Mouse (Mus musculus): ENCODE data around the gene Egln1. TPM values are rescaled to one million over a fixed set of nuclear protein-coding genes. Genes with fewer than 3 reads are reported as not detected.

Gene Egln1
- polyA plus RNA-seq, 1 experiment from 2014 or later = 15.7 TPM

- no peak overlapping the region for H3K4me3 ChIP-seq
- no peak overlapping the region for H3K9ac ChIP-seq
- peaks cover 27% of the 10 kb centered on the region for H3K36me3 ChIP-seq
- no peaks in the 10 kb centered on the region for H3K9me3 ChIP-seq
- peaks cover 19% of the 10 kb centered on the region for H3K4me1 ChIP-seq (replicated peaks)
- H3K4me2 ChIP-seq = no peak overlapping the region
- ATAC-seq (ENCODE audit: low read depth) = no peak
- H3K27me3 ChIP-seq = no peaks in the 10 kb centered on the region
- H3K27ac ChIP-seq (replicated peaks) = no peak overlapping the region
- WGBS = 81% methylated on average over 18 of the region's 18 CpGs
These were observed 31.2 kb downstream of the Egln1 start for GRCm38 (mm10) chr8:124917741-124918484.

GRCm38 (mm10) chr8:124914061-124914460 is 35.1 kb downstream of the Egln1 start:
- 96% methylated on average over 5 of the region's 5 CpGs for WGBS
- Histone ChIP-seq H3K4me2 (no peak overlapping the region), H3K4me1 (replicated peaks) (no peaks in the 10 kb centered on the region; the same call in 1 of the 2 replicates), H3K4me3 (no peak overlapping the region), H3K36me3 (peaks cover 64% of the 10 kb centered on the region), H3K9ac (no peak overlapping the region), H3K27me3 (no peaks in the 10 kb centered on the region), H3K9me3 (no peaks in the 10 kb centered on the region), H3K27ac (replicated peaks) (no peak overlapping the region)
- ATAC-seq (ENCODE audit: low read depth) = no peak

GRCm38 (mm10) chr8:124911938-124912872 is 36.9 kb downstream of the Egln1 start:
- WGBS = 75% methylated on average over 17 of the region's 17 CpGs

GRCm38 (mm10) chr8:124910349-124910748 is 38.8 kb downstream of the Egln1 start:
- peaks cover 96% of the 10 kb centered on the region for H3K36me3 ChIP-seq
- peaks cover 5% of the 10 kb centered on the region for H3K4me1 ChIP-seq (replicated peaks)
- no peak overlapping the region for H3K4me3 ChIP-seq
- H3K27ac ChIP-seq (replicated peaks) = no peak overlapping the region
- 85% methylated on average over 10 of the region's 10 CpGs for WGBS
- ATAC-seq (ENCODE audit: low read depth) = no peak
- H3K9ac ChIP-seq = no peak overlapping the region
- no peak overlapping the region for H3K4me2 ChIP-seq
- no peaks in the 10 kb centered on the region for H3K9me3 ChIP-seq
- no peaks in the 10 kb centered on the region for H3K27me3 ChIP-seq

More at GRCm38 (mm10) chr8:124911938-124912872, 36.9 kb downstream of the Egln1 start:
- Histone ChIP-seq H3K27ac (replicated peaks) (no peak overlapping the region), H3K27me3 (no peaks in the 10 kb centered on the region), H3K36me3 (peaks cover 83% of the 10 kb centered on the region), H3K4me2 (no peak overlapping the region), H3K4me3 (no peak overlapping the region), H3K9ac (no peak overlapping the region), H3K9me3 (no peaks in the 10 kb centered on the region), H3K4me1 (replicated peaks) (no peaks in the 10 kb centered on the region; the same call in 1 of the 2 replicates)
- ATAC-seq (ENCODE audit: low read depth) = no peak

- Histone ChIP-seq H3K9me3 (no peaks in the 10 kb centered on the region), H3K9ac (no peak overlapping the region), H3K4me1 (replicated peaks) (peaks cover 8% of the 10 kb centered on the region), H3K4me3 (no peak overlapping the region), H3K36me3 (peaks cover 94% of the 10 kb centered on the region), H3K4me2 (no peak overlapping the region), H3K27me3 (no peaks in the 10 kb centered on the region), H3K27ac (replicated peaks) (no peak overlapping the region)
- 93% methylated on average over 16 of the region's 16 CpGs for WGBS
- ATAC-seq (ENCODE audit: low read depth) = no peak
These were observed 39.2 kb downstream of the Egln1 start for GRCm38 (mm10) chr8:124909936-124910335.

GRCm38 (mm10) chr8:124905482-124905881 is 43.6 kb downstream of the Egln1 start:
- no peak for ATAC-seq (ENCODE audit: low read depth)
- Histone ChIP-seq H3K27me3 (no peaks in the 10 kb centered on the region), H3K36me3 (peaks cover 89% of the 10 kb centered on the region), H3K4me2 (no peak overlapping the region), H3K27ac (replicated peaks) (no peak overlapping the region), H3K4me1 (replicated peaks) (peaks cover 17% of the 10 kb centered on the region), H3K9me3 (no peaks in the 10 kb centered on the region), H3K4me3 (no peak overlapping the region), H3K9ac (no peak overlapping the region)
- 83% methylated on average over 2 of the region's 2 CpGs for WGBS

GRCm38 (mm10) chr8:124903198-124903597 is 45.9 kb downstream of the Egln1 start:
- Histone ChIP-seq H3K27me3 (no peaks in the 10 kb centered on the region), H3K36me3 (peaks cover 80% of the 10 kb centered on the region), H3K9ac (no peak overlapping the region), H3K4me3 (no peak overlapping the region), H3K4me1 (replicated peaks) (peaks cover 30% of the 10 kb centered on the region), H3K4me2 (no peak overlapping the region), H3K27ac (replicated peaks) (no peak overlapping the region), H3K9me3 (no peaks in the 10 kb centered on the region)
- ATAC-seq (ENCODE audit: low read depth) = no peak
- 95% methylated on average over 15 of the region's 15 CpGs for WGBS

- peaks cover 66% of the 10 kb centered on the region for H3K36me3 ChIP-seq
- no peaks in the 10 kb centered on the region for H3K27me3 ChIP-seq
- H3K27ac ChIP-seq (replicated peaks) = peak overlapping the region; percentile 86
- no peaks in the 10 kb centered on the region for H3K9me3 ChIP-seq
- ATAC-seq (ENCODE audit: low read depth) = peak; percentile 10; the same call in 1 of the 2 replicates
- H3K4me2 ChIP-seq = peak overlapping the region; percentile 99
- H3K4me3 ChIP-seq = peak overlapping the region; percentile 98
- peak overlapping the region; percentile 89 for H3K9ac ChIP-seq
- 6% methylated on average over 31 of the region's 31 CpGs for WGBS
- peaks cover 44% of the 10 kb centered on the region for H3K4me1 ChIP-seq (replicated peaks)
These were observed 50.7 kb downstream of the Egln1 start for GRCm38 (mm10) chr8:124898251-124898905.

GRCm38 (mm10) chr8:124897386-124898250 is 51.5 kb downstream of the Egln1 start, which contains the start of the genes Exoc8 and Sprtn:
TSS of gene Exoc8 (minus strand) at chr8:124897705.
TSS of gene Sprtn (plus strand) at chr8:124897886.
- Histone ChIP-seq H3K4me3 (peak within 1 kb of the TSS; percentile 98), H3K27ac (replicated peaks) (peak within 1 kb of the TSS; percentile 86), H3K36me3 (peaks cover 62% of the 10 kb centered on the region), H3K4me1 (replicated peaks) (peaks cover 47% of the 10 kb centered on the region), H3K27me3 (no peaks in the 10 kb centered on the region), H3K4me2 (peak within 1 kb of the TSS; percentile 99), H3K9ac (peak within 1 kb of the TSS; percentile 89), H3K9me3 (no peaks in the 10 kb centered on the region)
- peak; percentile 90 for ATAC-seq (ENCODE audit: low read depth)
- WGBS = under 1% methylated on average over 114 of the region's 114 CpGs

- peaks cover 60% of the 10 kb centered on the region for H3K36me3 ChIP-seq
- H3K4me1 ChIP-seq (replicated peaks) = peaks cover 47% of the 10 kb centered on the region
- peak overlapping the region; percentile 99 for H3K4me2 ChIP-seq
- H3K4me3 ChIP-seq = peak overlapping the region; percentile 98
- ATAC-seq (ENCODE audit: low read depth) = peak; percentile 57
- peak overlapping the region; percentile 86 for H3K27ac ChIP-seq (replicated peaks)
- H3K9me3 ChIP-seq = no peaks in the 10 kb centered on the region
- 1% methylated on average over 60 of the region's 60 CpGs for WGBS
- peak overlapping the region; percentile 89 for H3K9ac ChIP-seq
- H3K27me3 ChIP-seq = no peaks in the 10 kb centered on the region
These were observed 52.3 kb downstream of the Egln1 start for GRCm38 (mm10) chr8:124896632-124897385.

Measured in neural tube, embryonic 13.5 days (tissue).